Mouse (Mus musculus) lung, adult 2 months (tissue): ENCODE results near the gene Rgma. TPM values are rescaled to one million over a fixed set of nuclear protein-coding genes. Genes with fewer than 3 reads are reported as not detected.

Experiments
- DNase-seq: peaks from one replicate; pipeline ENCODE4 v3.0.0; 2022
- H3K4me1 ChIP-seq: fragments of 200-500 bp; 2 replicates; pipeline ENCODE4 v1.6.1; 2011; ENCODE audit warnings: low read length; ENCODE audit not compliant: control insufficient read depth, insufficient read depth
- H3K4me3 ChIP-seq: fragments of 200-500 bp; replicated peaks from 2 replicates; pipeline ENCODE3; 2011; ENCODE audit warnings: low read depth, mild to moderate bottlenecking, control low read depth, low read length; ENCODE audit errors: extremely low read depth
- CTCF ChIP-seq: fragments of 200-500 bp; IDR thresholded peaks from 2 replicates; pipeline ENCODE4 v1.5.1; 2011; ENCODE audit warnings: mild to moderate bottlenecking, low read length, control low read depth; ENCODE audit not compliant: insufficient read depth
- POLR2A ChIP-seq: fragments of 200-500 bp; IDR thresholded peaks from 2 replicates; pipeline ENCODE4 v1.6.1; 2011; ENCODE audit warnings: low read depth, mild to moderate bottlenecking, control low read depth, low read length, borderline replicate concordance; ENCODE audit errors: extremely low read depth
- WGBS: fragments of 180-500 bp; shearing (Covaris S2); methylation state at CpG from one replicate; pipeline ENCODE4 v1.1.7; 2018; 5-methylcytosine and 5-hydroxymethylcytosine counted together
- polyA plus RNA-seq: library from polyadenylated mRNA; depleted of rRNA; stranded (reverse); fragments of >200 nt; gene quantifications from 2 replicates; pipeline ENCODE4 v1.2.3, GENCODE M21; 2012; rRNA removed

The Rgma gene
- polyA plus RNA-seq, 1 experiment, result 27.5 TPM

DNA sequence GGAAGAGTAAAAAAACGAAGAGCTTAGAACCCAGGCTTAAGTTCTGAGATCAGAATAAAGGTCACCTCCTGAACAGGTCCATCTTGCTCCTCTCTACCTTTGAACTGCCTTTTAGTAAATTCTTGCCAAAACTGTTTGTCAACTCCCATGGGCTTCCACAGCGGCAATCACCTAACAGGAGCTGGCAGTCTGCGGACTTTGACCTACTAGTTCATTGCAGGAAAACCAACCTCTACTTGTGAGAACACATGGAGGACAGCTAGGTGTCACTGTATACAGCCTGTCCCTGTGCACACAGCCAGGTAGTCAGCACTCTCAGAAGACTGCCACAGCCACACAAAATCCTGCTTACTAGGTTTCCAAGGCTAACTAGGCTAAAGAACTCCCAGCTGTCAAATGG lies 66.5 kb downstream of the Rgma start:
- no peak overlapping the region for H3K4me3 ChIP-seq
- DNase-seq, result no peak
- H3K4me1 ChIP-seq, result no peaks in the 10 kb centered on the region
- 93% methylated on average over 3 of the region's 3 CpGs for WGBS
- TF ChIP-seq CTCF (no peak), POLR2A (no peak)

DNA sequence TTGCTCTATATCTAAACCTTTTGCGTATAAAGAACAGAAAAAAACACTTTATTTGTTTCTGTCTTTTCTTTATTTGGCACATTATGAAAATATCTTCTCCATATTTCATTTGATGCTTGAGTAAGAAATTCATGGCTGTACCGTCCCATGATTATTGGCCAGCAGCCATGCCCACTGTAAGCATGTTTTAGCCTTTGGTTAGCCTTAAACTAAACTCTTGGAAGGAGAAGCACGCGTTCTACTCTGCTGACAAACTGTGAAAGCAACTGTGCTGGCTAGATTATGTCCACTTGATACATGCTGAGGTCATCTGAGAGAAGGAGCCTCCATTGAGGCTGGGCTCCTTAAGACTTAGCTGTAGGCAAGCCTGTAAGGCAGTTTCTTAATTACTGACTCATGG lies 66.9 kb downstream of the Rgma start:
- no peak overlapping the region for H3K4me3 ChIP-seq
- H3K4me1 ChIP-seq, result no peaks in the 10 kb centered on the region
- TF ChIP-seq POLR2A, result no peak
- 81% methylated on average over 4 of the region's 4 CpGs for WGBS
- no peak for DNase-seq

DNA sequence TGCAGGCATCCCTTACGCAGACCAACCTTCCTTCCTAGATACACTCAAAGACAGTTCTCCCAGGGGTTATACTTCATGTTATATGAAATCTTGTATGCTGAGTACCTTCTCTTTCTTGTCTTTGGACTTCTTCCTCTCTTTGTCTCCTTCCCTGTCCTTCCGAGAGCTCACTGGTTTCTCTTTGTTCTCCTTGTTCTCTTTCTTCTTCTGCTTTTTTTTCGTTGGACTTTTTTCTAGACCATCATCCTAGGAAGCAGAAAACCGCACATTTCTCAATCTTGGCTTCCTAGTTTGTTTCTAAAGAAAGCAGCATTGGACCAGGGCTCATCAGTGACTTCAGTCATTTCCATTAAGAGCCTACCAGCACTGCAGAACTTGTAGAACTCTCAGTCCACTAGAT lies 76.3 kb downstream of the Rgma start:
- TF ChIP-seq CTCF (no peak), POLR2A (no peak)
- 89% methylated on average over 4 of the region's 4 CpGs for WGBS
- Histone ChIP-seq H3K4me1 (no peaks in the 10 kb centered on the region), H3K4me3 (no peak overlapping the region)
- DNase-seq, result no peak

DNA sequence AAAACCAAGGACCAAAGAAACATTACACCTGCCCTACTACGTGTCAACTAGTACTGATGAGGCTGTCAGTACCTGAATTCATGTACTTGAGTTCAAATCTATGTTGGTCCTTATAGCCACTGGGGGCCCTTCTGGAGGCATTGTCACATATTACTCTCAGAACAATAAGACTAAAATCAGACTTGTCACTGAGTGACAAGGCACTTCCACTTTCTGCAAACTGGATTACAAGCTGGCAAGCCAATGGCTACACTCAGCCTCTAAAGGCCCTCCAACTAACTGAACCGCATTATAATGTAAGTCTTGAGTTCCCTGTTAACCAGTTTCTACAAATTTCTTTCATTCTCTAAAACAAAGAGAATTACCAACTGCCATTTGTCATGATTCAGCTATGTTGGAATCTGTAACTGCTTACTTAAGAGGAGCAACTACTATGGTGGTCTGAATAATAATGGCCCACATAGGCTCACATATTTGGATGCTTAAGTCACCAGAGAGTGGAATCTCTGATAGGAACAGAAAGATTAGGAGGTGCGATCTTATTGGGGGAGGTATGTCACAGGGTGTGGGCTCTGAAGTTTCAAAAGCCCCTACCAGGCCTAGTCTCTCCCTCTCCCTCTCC lies 77.0 kb downstream of the Rgma start:
- no peak for DNase-seq
- TF ChIP-seq POLR2A (no peak), CTCF (no peak)
- Histone ChIP-seq H3K4me1 (no peaks in the 10 kb centered on the region), H3K4me3 (no peak overlapping the region)
- WGBS, result 87% methylated on average over 3 of the region's 3 CpGs

DNA sequence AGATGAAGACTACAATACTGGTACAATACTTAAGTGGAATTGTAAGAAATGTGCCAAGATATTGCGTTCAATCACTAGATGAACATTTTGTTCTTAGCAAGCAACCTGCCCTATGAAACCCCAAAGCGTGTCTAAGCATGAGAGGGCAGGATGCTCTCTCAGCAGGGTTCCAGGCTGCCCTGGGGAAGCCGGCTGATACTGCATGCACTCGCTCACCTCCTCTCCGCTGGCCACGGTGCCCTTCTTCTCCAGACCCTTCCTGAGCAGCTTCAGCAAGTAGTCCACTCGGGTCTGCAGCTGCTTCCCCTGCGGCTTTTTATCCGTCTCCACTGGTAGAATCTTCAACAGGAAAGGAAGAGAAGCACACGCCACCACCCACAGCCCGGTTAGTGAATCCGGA lies 78.8 kb downstream of the Rgma start:
- no peak for DNase-seq
- WGBS, result 88% methylated on average over 12 of the region's 12 CpGs
- no peaks in the 10 kb centered on the region for H3K4me1 ChIP-seq
- H3K4me3 ChIP-seq, result no peak overlapping the region
- TF ChIP-seq POLR2A (no peak), CTCF (no peak)

DNA sequence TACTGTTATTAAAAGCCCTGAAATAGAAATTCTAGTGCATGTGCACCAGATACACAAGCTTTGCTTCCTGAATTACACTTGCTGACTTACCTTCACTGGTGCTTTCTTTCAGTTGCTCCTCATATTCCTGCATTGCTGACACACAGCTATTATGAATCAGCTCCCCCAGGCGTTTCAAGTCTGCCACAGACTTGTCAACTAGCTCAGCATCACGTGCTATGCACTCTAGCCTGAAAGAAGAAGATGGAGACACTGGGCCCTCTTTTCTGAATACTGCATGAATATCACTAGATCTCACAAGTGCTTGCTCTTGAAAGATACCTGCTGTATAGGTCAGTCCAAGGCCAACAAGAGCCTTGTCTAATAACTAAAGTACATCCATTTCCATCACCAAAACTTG lies 88.2 kb downstream of the Rgma start:
- Histone ChIP-seq H3K4me1 (no peaks in the 10 kb centered on the region), H3K4me3 (no peak overlapping the region)
- TF ChIP-seq POLR2A, result no peak
- no peak for TF ChIP-seq CTCF
- DNase-seq, result no peak
- WGBS, result 77% methylated on average over 2 of the region's 2 CpGs

DNA sequence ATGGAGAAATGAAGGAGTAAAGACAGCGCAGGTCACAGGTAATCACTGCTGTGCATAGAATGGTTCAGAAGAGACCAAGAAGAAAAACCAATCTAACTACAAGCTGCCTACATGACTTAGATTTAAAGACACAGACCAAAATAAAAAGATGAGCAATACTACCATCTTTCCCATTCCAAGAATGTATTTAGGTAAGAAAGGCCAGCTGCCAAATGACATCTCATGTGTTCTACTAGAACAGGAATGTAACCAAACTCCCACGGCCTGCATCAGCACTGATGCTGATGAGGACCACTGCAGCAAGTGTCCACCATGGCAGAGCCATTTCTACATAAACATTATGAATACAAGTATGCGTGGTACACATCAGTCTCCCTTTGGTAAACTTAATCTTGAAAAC lies 92.4 kb downstream of the Rgma start:
- TF ChIP-seq POLR2A (no peak), CTCF (no peak)
- WGBS, result 90% methylated on average over 3 of the region's 3 CpGs
- H3K4me3 ChIP-seq, result no peak overlapping the region
- no peak for DNase-seq
- H3K4me1 ChIP-seq, result no peaks in the 10 kb centered on the region; the same call in 1 of the 2 replicates

Other genes with a start within 250 kb of the Rgma start
- gene Chd2, start 166.3 kb downstream of the Rgma start, polyA plus RNA-seq, result 41.0 and 48.5 TPM in 2 replicates